Mouse (Mus musculus) stomach, embryonic 14.5 days (tissue): ENCODE results near the gene Elk3. TPM values are rescaled to one million over a fixed set of nuclear protein-coding genes. Genes with fewer than 3 reads are reported as not detected.

ENCODE experiments used
- ATAC-seq: fragments of 200-750 bp; cut with Nextera tagmentation; 2 replicates; pipeline ENCODE4 v1.8.0; 2017; ENCODE audit warnings: low read depth, moderate TSS enrichment; ENCODE audit not compliant: insufficient number of reproducible peaks, insufficient read depth, low FRiP score
- H3K27ac ChIP-seq: fragments of 300-500 bp; sonication (generic); 2 replicates; pipeline ENCODE4 v1.5.1; 2014; ENCODE audit warnings: mild to moderate bottlenecking, low read length, moderate library complexity, mixed read lengths
- H3K27me3 ChIP-seq: fragments of 300-500 bp; sonication (generic); 2 replicates; pipeline ENCODE4 v1.6.1; 2014; ENCODE audit warnings: low read length, control low read depth, mixed read lengths; ENCODE audit not compliant: control insufficient read depth, insufficient read depth
- H3K36me3 ChIP-seq: fragments of 300-500 bp; sonication (generic); 2 replicates; pipeline ENCODE4 v1.6.1; 2014; ENCODE audit warnings: mild to moderate bottlenecking, control low read depth, low read length, moderate library complexity, mixed read lengths; ENCODE audit not compliant: control insufficient read depth, insufficient read depth
- H3K4me1 ChIP-seq: fragments of 300-500 bp; sonication (generic); 2 replicates; pipeline ENCODE4 v1.6.1; 2014; ENCODE audit warnings: low read length, control low read depth, mixed read lengths; ENCODE audit not compliant: control insufficient read depth, insufficient read depth
- H3K4me2 ChIP-seq: fragments of 300-500 bp; sonication (generic); replicated peaks from 2 replicates; pipeline ENCODE4 v1.6.1; 2014; ENCODE audit warnings: low read depth, low read length, control low read depth
- H3K4me3 ChIP-seq: fragments of 300-500 bp; sonication (generic); 2 replicates; pipeline ENCODE4 v1.5.1; 2014; ENCODE audit warnings: low read depth, low read length, control low read depth
- H3K9ac ChIP-seq: fragments of 300-500 bp; sonication (generic); replicated peaks from 2 replicates; pipeline ENCODE4 v1.6.1; 2014; ENCODE audit warnings: low read depth, mild to moderate bottlenecking, control low read depth, low read length, moderate library complexity, mixed read lengths
- H3K9me3 ChIP-seq: fragments of 300-500 bp; sonication (generic); 2 replicates; pipeline ENCODE4 v1.6.1; 2016; ENCODE audit warnings: low read depth, low read length, control low read depth; ENCODE audit not compliant: control insufficient read depth
- WGBS: fragments of 180-500 bp; shearing (Covaris S2); extraction: QIAGEN DNeasy Blood & Tissue Kit; methylation state at CpG from one replicate; pipeline ENCODE4 v1.1.7; 2014; 5-methylcytosine and 5-hydroxymethylcytosine counted together
- polyA plus RNA-seq: library from polyadenylated mRNA; unstranded; fragments of >200 nt; fragmentation: Nextera tagmentation; extraction: Ambion mirVana; gene quantifications from 2 replicates; pipeline ENCODE4 v1.2.1, GENCODE M21; 2014

The Elk3 gene
- polyA plus RNA-seq, 1 experiment from 2014 or later: 36.6 TPM

DNA sequence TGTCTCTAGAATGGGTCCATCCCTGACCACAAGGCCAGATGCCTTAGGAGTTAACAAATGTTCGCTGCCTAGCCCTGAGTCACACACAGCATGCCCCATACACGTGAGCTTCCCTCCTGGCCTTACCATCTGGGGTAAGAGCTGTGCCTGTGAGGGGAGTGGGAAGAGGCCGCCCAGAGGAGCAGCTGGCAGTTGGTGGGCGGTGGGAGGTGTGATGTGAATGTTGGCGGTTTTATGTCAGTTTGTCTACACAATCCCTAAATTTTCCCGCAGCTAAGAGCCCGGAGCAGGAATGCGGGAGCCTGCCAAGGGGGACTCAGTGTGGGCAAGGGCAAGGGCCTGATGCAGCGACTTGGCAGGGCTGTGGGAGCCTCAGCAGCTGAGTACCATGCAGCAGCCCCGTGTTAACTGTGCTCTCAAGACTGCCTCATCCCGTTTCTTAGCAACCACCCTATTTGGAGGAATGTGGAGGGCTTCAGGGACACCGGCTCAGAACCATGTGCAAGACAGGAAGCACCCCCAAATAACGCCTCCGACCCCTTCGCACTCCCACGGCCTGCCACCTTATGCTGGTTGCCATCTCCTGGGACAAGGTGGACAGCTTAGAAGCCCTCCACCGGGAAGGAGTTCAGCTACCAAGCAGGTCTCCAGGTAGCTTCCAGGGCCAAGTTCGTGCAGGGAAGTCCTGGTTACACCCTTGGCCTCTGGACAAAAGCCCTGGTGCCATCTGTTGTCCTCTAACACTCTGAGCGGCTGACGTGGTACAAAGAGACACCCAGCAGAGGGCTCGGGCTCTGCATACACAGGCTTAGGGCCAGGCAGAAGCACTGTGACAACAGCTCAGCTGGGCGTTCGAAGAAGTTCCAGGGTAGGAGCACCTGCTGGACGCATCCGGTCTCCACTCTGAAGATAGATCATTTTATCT, 35.5 kb downstream of the Elk3 start:
- no peak overlapping the region for H3K4me3 ChIP-seq
- WGBS: 56% methylated on average over 25 of the region's 25 CpGs

GRCm38 (mm10) chr10:93274277-93274696, 36.6 kb downstream of the Elk3 start:
- no peak overlapping the region for H3K27ac ChIP-seq
- H3K36me3 ChIP-seq: no peaks in the 10 kb centered on the region
- peaks cover 13% of the 10 kb centered on the region; the same call in 1 of the 2 replicates for H3K4me1 ChIP-seq
- H3K27me3 ChIP-seq: no peaks in the 10 kb centered on the region
- no peak for ATAC-seq
- H3K4me2 ChIP-seq: no peak overlapping the region
- no peaks in the 10 kb centered on the region for H3K9me3 ChIP-seq
- H3K9ac ChIP-seq: no peak overlapping the region
- H3K4me3 ChIP-seq: no peak overlapping the region
- 66% methylated on average over 2 of the region's 2 CpGs for WGBS

More for the DNA sequence above, 35.5 kb downstream of the Elk3 start:
- no peak overlapping the region for H3K27ac ChIP-seq
- peak overlapping the region; percentile 42 for H3K4me2 ChIP-seq
- peaks cover 7% of the 10 kb centered on the region; the same call in 1 of the 2 replicates for H3K4me1 ChIP-seq
- no peaks in the 10 kb centered on the region for H3K9me3 ChIP-seq
- peak; percentile 35; the same call in 1 of the 2 replicates for ATAC-seq
- H3K9ac ChIP-seq: no peak overlapping the region
- H3K27me3 ChIP-seq: no peaks in the 10 kb centered on the region
- no peaks in the 10 kb centered on the region for H3K36me3 ChIP-seq

DNA sequence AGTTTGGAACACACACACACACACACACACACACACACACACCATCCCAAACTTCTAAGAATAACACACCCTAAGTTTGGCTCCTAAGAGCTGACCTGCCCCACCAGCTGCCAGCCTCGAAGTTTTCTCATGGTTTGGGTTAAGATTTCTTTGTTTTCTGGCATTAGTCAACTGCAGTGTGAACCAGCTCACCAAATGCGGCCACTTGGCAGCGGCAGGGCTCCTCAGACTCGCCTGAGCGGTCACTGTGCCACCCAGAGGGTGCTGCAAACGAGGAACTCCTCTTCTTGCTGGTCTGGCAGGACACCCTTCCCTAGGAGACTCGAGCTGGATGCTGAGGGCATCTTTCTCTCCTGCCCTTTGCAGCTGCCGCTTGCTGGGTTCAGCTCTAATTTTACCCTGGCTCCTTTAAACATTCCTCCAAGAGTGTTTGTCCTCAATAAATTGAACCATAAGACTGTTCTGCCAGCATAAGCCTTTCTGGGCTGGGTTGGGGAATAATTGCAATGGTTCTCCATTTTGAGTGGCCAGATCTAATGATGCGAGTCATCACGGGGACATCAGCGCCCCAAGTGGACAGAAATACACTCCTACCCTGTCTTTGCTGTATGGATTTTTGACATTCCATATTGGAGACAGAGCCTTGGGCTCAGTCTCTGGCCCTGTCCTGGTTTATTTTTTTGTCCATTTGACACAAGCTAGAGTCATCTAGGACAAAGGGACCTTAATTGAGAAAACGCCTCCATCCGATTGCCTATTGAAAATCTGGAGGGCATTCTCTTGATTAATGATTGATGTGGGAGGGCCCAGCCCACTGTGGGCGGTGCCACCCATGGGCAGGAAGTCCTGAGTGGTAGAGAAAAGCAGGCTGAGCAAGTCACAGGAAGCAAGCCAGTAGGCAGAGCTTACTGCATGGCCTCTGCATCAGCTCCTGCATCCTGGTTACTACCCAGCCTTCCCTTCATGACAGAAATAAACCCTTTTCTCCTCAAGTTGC, 37.7 kb downstream of the Elk3 start:
- Histone ChIP-seq H3K9ac (no peak overlapping the region), H3K4me2 (no peak overlapping the region), H3K4me3 (no peak overlapping the region), H3K27ac (no peak overlapping the region), H3K27me3 (no peaks in the 10 kb centered on the region), H3K36me3 (no peaks in the 10 kb centered on the region), H3K4me1 (peaks cover 13% of the 10 kb centered on the region; the same call in 1 of the 2 replicates), H3K9me3 (no peaks in the 10 kb centered on the region)
- ATAC-seq: no peak
- WGBS: 79% methylated on average over 14 of the region's 14 CpGs

DNA sequence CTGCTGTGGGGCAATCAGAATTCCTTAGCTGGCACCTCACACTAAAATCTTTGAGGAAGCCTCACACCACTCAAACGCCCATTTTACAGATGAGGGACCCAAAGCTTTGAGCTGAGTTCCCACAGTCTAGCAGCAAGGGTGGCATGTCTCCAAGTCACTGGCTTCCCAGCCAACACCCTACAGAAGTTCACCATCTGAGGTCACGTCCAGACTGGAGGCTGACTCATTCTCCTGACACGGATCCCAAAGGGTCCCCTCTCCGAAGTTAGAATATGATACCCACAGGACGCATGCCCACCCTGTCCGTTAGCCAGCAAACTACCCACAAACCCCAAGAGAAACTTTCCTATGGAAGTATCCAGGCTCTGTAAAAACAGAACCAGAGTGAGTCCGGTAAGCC, 39.1 kb downstream of the Elk3 start:
- no peak overlapping the region for H3K4me2 ChIP-seq
- H3K4me1 ChIP-seq: peaks cover 13% of the 10 kb centered on the region; the same call in 1 of the 2 replicates

GRCm38 (mm10) chr10:93270889-93271460, 40.0 kb downstream of the Elk3 start:
- H3K4me3 ChIP-seq: no peak overlapping the region
- H3K27ac ChIP-seq: no peak overlapping the region
- ATAC-seq: no peak
- H3K36me3 ChIP-seq: no peaks in the 10 kb centered on the region
- H3K4me2 ChIP-seq: no peak overlapping the region
- H3K27me3 ChIP-seq: no peaks in the 10 kb centered on the region
- H3K9ac ChIP-seq: no peak overlapping the region
- H3K4me1 ChIP-seq: peaks cover 11% of the 10 kb centered on the region; the same call in 1 of the 2 replicates
- 89% methylated on average over 6 of the region's 6 CpGs for WGBS
- H3K9me3 ChIP-seq: no peaks in the 10 kb centered on the region

More for the DNA sequence above, 39.1 kb downstream of the Elk3 start:
- no peak overlapping the region for H3K4me3 ChIP-seq
- ATAC-seq: no peak
- no peaks in the 10 kb centered on the region for H3K36me3 ChIP-seq
- no peak overlapping the region for H3K27ac ChIP-seq
- no peaks in the 10 kb centered on the region for H3K9me3 ChIP-seq
- 90% methylated on average over 7 of the region's 7 CpGs for WGBS
- H3K27me3 ChIP-seq: no peaks in the 10 kb centered on the region
- H3K9ac ChIP-seq: no peak overlapping the region

DNA sequence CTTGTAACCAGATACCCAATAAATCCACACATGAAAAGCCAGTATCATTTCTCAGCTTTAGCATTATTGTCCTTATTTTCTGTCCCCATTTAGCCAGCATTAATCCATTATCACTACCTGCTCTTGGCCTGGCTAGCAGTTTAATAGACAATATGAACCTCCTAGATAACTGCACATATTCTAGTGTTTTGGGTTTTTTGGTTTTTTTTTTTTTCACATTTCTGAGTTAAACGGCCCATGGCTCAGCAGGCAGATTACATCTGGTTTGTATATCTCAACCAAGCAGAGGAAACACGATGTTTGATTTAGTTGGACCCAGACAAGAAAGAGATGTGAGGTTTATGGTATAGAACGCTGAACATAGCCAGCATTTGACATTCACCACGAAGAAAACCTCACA, 41.2 kb downstream of the Elk3 start:
- no peak for ATAC-seq
- Histone ChIP-seq H3K4me1 (peaks cover 6% of the 10 kb centered on the region; the same call in 1 of the 2 replicates), H3K9ac (no peak overlapping the region), H3K9me3 (no peaks in the 10 kb centered on the region), H3K4me2 (no peak overlapping the region), H3K4me3 (no peak overlapping the region), H3K27ac (peak overlapping the region; percentile 55; the same call in 1 of the 2 replicates), H3K36me3 (peaks cover 7% of the 10 kb centered on the region; the same call in 1 of the 2 replicates), H3K27me3 (no peaks in the 10 kb centered on the region)
- 36% methylated on average over 4 of the region's 4 CpGs for WGBS

DNA sequence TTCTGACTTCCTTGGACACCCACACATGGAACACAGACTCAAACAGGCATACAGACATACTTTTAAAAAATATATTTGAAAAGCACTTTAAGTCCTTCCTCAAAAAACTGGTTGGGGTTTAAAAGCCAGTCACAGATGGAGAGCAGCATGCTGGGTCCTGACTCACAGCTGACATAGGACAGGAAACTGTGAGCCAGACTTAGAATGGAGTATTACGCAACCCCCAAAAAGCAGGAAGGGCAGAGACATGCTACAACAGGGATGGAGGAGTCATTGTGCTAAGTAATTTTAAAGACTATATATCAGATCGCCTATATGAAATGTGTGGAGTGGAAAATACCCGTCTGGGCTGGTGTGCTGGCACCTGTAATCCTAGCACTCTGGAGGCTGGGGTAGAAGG, 42.6 kb downstream of the Elk3 start:
- H3K27me3 ChIP-seq: no peaks in the 10 kb centered on the region
- no peak overlapping the region for H3K27ac ChIP-seq
- no peaks in the 10 kb centered on the region for H3K9me3 ChIP-seq
- peaks cover 19% of the 10 kb centered on the region; the same call in 1 of the 2 replicates for H3K36me3 ChIP-seq
- no peak overlapping the region for H3K4me3 ChIP-seq
- peaks cover 6% of the 10 kb centered on the region; the same call in 1 of the 2 replicates for H3K4me1 ChIP-seq
- H3K9ac ChIP-seq: no peak overlapping the region
- no peak overlapping the region for H3K4me2 ChIP-seq
- 94% methylated on average over 3 of the region's 3 CpGs for WGBS
- ATAC-seq: no peak

GRCm38 (mm10) chr10:93267509-93267908, 43.4 kb downstream of the Elk3 start:
- Histone ChIP-seq H3K36me3 (peaks cover 19% of the 10 kb centered on the region), H3K9me3 (no peaks in the 10 kb centered on the region)
- WGBS: 96% methylated on average over 5 of the region's 5 CpGs

More at GRCm38 (mm10) chr10:93267509-93267908, 43.4 kb downstream of the Elk3 start:
- Histone ChIP-seq H3K4me3 (no peak overlapping the region), H3K27ac (no peak overlapping the region), H3K9ac (no peak overlapping the region), H3K4me2 (no peak overlapping the region), H3K27me3 (no peaks in the 10 kb centered on the region), H3K4me1 (peaks cover 6% of the 10 kb centered on the region; the same call in 1 of the 2 replicates)
- no peak for ATAC-seq
